Mouse (Mus musculus): ENCODE results near the gene Plcd3.

DNA sequence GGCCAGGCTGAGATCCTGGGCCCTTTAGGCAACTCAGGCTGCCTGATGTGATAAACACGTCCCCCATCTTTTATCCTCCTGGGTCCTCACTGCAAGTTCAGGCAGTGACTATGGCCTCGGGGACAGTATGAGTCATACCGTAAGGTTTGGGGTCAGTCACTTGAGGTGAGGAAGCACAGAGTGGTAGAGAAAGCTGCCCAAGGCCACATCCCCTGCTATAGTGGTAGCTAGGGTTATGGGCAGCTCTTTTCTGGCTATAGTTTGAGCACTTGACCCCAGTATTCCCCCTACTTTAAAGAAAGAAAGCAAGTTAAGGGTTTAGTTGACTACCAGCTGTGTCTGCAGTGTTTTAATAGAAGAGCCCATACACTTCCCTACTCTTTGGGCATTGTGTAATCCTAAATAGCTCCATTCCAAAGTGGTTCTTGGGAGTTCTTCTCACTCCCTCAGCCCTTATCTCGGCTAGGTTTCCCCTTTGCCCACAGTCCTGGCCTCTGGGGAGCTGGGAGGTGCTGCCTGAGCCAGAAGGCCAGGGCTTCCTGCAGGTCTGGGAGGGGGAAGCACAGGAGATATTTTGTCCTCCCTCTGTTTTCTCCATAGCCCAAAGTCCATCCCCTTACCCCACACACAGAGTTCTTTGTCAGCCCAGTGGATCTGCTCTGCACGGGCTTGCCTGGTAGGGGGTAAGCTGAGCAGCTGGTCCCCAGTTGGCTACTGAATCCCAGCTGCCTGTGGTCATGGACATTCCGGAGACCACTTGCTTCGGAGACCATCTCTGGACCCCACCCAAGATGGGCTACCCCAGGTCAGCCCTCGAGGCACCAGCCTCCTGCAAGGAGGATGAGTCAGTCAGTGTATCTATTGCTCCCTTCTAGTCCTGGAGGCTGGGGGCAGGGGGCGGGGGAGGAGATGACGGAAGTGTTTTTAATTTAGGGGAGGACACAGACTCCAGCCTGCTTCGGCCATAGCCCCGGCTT is 43.1 kb upstream of the Plcd3 start:
- no peak for TF ChIP-seq GATA1 (IDR thresholded peaks at IDR 0.05; ENCODE audit: low read depth, low read length)
- TF ChIP-seq ZC3H11A (IDR thresholded peaks at IDR 0.05; ENCODE audit: low read depth, low read length): no peak
- no peak for TF ChIP-seq E2F4 (IDR thresholded peaks at IDR 0.05; ENCODE audit: borderline replicate concordance, low read depth, low read length)
- TF ChIP-seq CTCF (IDR thresholded peaks at IDR 0.05 in 2 of 3, conservative IDR thresholded peaks at IDR 0.05 in 1 of 3; ENCODE audit: control insufficient read depth in 1 of 3, insufficient read depth in 1 of 3, low read depth in 2 of 3, low read length in 3 of 3, poor library complexity in 1 of 3, severe bottlenecking in 1 of 3): no peak
